8 mouse cellular contexts compared by ENCODE assay signal in genomic region chr10:127177719-127178118, GRCm38 (mm10). TPM values are rescaled to one million over a fixed set of nuclear protein-coding genes. Genes with fewer than 3 reads are reported as not detected.
DNase-seq lines count a peak whose midpoint lies in the region; ATAC-seq and TF ChIP-seq lines count a peak whose summit lies in the region.

No protein-coding gene starts in this region.

- no peaks in the 10 kb centered on the region for H3K9me3 ChIP-seq in forebrain, embryonic 12.5 days
- no peaks in the 10 kb centered on the region for H3K9me3 ChIP-seq in neural tube, embryonic 15.5 days (replicated peaks)

- peak overlapping the region; percentile 51 for H3K4me2 ChIP-seq in forebrain, embryonic 12.5 days
- H3K4me2 ChIP-seq in neural tube, embryonic 15.5 days, result peak overlapping the region; percentile 57

- TF ChIP-seq POLR2A in lung, adult 2 months (IDR thresholded peaks at IDR 0.05; ENCODE audit: borderline replicate concordance, extremely low read depth, low read depth, low read length), result no peak

- H3K27ac ChIP-seq in forebrain, embryonic 12.5 days, result no peak overlapping the region
- H3K27ac ChIP-seq in neural tube, embryonic 15.5 days (replicated peaks), result no peak overlapping the region

- ATAC-seq in forebrain, embryonic 12.5 days (ENCODE audit: low FRiP score), result peak; percentile 60
- peak; percentile 58; the same call in 1 of the 2 replicates for ATAC-seq in neural tube, embryonic 15.5 days (ENCODE audit: low FRiP score)

- H3K36me3 ChIP-seq in forebrain, embryonic 12.5 days (replicated peaks), result 0 out of 2 replicates have a peak, but pooled peaks cover 3% of the 10 kb centered on the region
- peaks cover 11% of the 10 kb centered on the region for H3K36me3 ChIP-seq in neural tube, embryonic 15.5 days

- peaks cover 25% of the 10 kb centered on the region for H3K4me1 ChIP-seq in forebrain, embryonic 12.5 days
- peaks cover 3% of the 10 kb centered on the region; the same call in 1 of the 2 replicates for H3K4me1 ChIP-seq in lung, adult 2 months (ENCODE audit: control insufficient read depth, insufficient read depth, low read length)
- H3K4me1 ChIP-seq in neural tube, embryonic 15.5 days, result peaks cover 27% of the 10 kb centered on the region

- peak overlapping the region; percentile 27 for H3K4me3 ChIP-seq in forebrain, embryonic 12.5 days (replicated peaks)
- H3K4me3 ChIP-seq in lung, adult 2 months (replicated peaks; ENCODE audit: extremely low read depth, low read depth, low read length), result peak overlapping the region; percentile 56
- peak overlapping the region; percentile 27 for H3K4me3 ChIP-seq in neural tube, embryonic 15.5 days (replicated peaks)

- DNase-seq in NIH3T3 (ENCODE audit: low read depth), result peak; percentile 80
- peak; percentile 74 for DNase-seq in cerebellum, adult 11 months
- DNase-seq in heart, postnatal 10 days, result peak; percentile 79 to 90
- peak; percentile 71 to 86 for DNase-seq in kidney, postnatal 25 days
- peak; percentile 73 for DNase-seq in lung, adult 2 months
- DNase-seq in yolk sac, embryonic 10.5 days (ENCODE audit: low spot score), result peak; percentile 77

- WGBS in forebrain, embryonic 12.5 days, result under 1% methylated on average over 23 of the region's 23 CpGs
- 2% methylated on average over 23 of the region's 23 CpGs for WGBS in lung, adult 2 months
- 2% methylated on average over 23 of the region's 23 CpGs for WGBS in neural tube, embryonic 15.5 days

- intact Hi-C loops in heart, postnatal 10 days (cut with DNase I), result loop anchor here (1.0 to 5.0 kb wide), 2 partner anchors 35 to 52 kb away; partner anchors contain the start of gene Pip4k2c

- peaks cover 73% of the 10 kb centered on the region for H3K27me3 ChIP-seq in forebrain, embryonic 12.5 days
- peaks cover 64% of the 10 kb centered on the region for H3K27me3 ChIP-seq in neural tube, embryonic 15.5 days (replicated peaks)

- TF ChIP-seq CTCF in lung, adult 2 months (IDR thresholded peaks at IDR 0.05; ENCODE audit: insufficient read depth, low read length), result peak; percentile 82

- no peak overlapping the region for H3K9ac ChIP-seq in forebrain, embryonic 12.5 days
- no peak overlapping the region for H3K9ac ChIP-seq in neural tube, embryonic 15.5 days (replicated peaks)

RNA-seq across cellular contexts. Expression of gene Slc26a10, which starts 2.7 kb away (rescaled TPM):
- polyA plus RNA-seq in forebrain, embryonic 12.5 days (2016; fragmentation: Nextera tagmentation; extraction: Ambion mirVana), result 0.86 and 2.2 TPM in 2 replicates
- 10 to 100 TPM; 40.8 to 48.0 TPM for total RNA-seq in heart, postnatal 10 days (2021)
- polyA plus RNA-seq in lung, adult 2 months (2012; rRNA removed), result 3.5 and 7.4 TPM in 2 replicates
- polyA plus RNA-seq in neural tube, embryonic 15.5 days (2015; fragmentation: Nextera tagmentation; extraction: Ambion mirVana), result 1.0 TPM in 2 replicates

RNA-seq across cellular contexts. Expression of gene Arhgef25, which starts 12.2 kb away (rescaled TPM):
- polyA plus RNA-seq in forebrain, embryonic 12.5 days (2016; fragmentation: Nextera tagmentation; extraction: Ambion mirVana), result 32.3 and 36.4 TPM in 2 replicates
- 10 to 100 TPM; 20.8 to 21.0 TPM for total RNA-seq in heart, postnatal 10 days (2021)
- 29.1 and 36.7 TPM in 2 replicates for polyA plus RNA-seq in lung, adult 2 months (2012; rRNA removed)
- polyA plus RNA-seq in neural tube, embryonic 15.5 days (2015; fragmentation: Nextera tagmentation; extraction: Ambion mirVana), result 32.7 and 34.9 TPM in 2 replicates

RNA-seq across cellular contexts. Expression of gene B4galnt1, which starts 12.7 kb away (rescaled TPM):
- polyA plus RNA-seq in forebrain, embryonic 12.5 days (2016; fragmentation: Nextera tagmentation; extraction: Ambion mirVana), result 13.3 and 14.7 TPM in 2 replicates
- 1 to 10 TPM; 3.6 to 3.8 TPM for total RNA-seq in heart, postnatal 10 days (2021)
- polyA plus RNA-seq in lung, adult 2 months (2012; rRNA removed), result 70.8 and 81.2 TPM in 2 replicates
- polyA plus RNA-seq in neural tube, embryonic 15.5 days (2015; fragmentation: Nextera tagmentation; extraction: Ambion mirVana), result 69.5 and 70.4 TPM in 2 replicates

RNA-seq across cellular contexts. Expression of gene Dtx3, which starts 17.8 kb away (rescaled TPM):
- polyA plus RNA-seq in forebrain, embryonic 12.5 days (2016; fragmentation: Nextera tagmentation; extraction: Ambion mirVana), result 170 and 172 TPM in 2 replicates
- 10 to 100 TPM; 48.4 to 52.2 TPM for total RNA-seq in heart, postnatal 10 days (2021)
- polyA plus RNA-seq in lung, adult 2 months (2012; rRNA removed), result 134 and 157 TPM in 2 replicates
- polyA plus RNA-seq in neural tube, embryonic 15.5 days (2015; fragmentation: Nextera tagmentation; extraction: Ambion mirVana), result 211 and 245 TPM in 2 replicates

RNA-seq across cellular contexts. Expression of gene Pip4k2c, which starts 33.7 kb away (rescaled TPM):
- polyA plus RNA-seq in forebrain, embryonic 12.5 days (2016; fragmentation: Nextera tagmentation; extraction: Ambion mirVana), result 19.4 and 20.2 TPM in 2 replicates
- 10 to 100 TPM; 26.4 to 28.7 TPM for total RNA-seq in heart, postnatal 10 days (2021)
- 36.6 and 45.7 TPM in 2 replicates for polyA plus RNA-seq in lung, adult 2 months (2012; rRNA removed)
- 19.8 and 23.0 TPM in 2 replicates for polyA plus RNA-seq in neural tube, embryonic 15.5 days (2015; fragmentation: Nextera tagmentation; extraction: Ambion mirVana)
